Mouse (Mus musculus): ENCODE results near the gene Gale. TPM values are rescaled to one million over a fixed set of nuclear protein-coding genes. Genes with fewer than 3 reads are reported as not detected.

Gene Gale
- polyA plus RNA-seq, 1 experiment from 2014 or later: 50.1 TPM

GRCm38 (mm10) chr4:135962946-135963345 is 581 bp upstream of the Gale start:
- Histone ChIP-seq H3K4me2 (ENCODE audit: low read length) (peak overlapping the region; percentile 64), H3K9ac (ENCODE audit: low read depth, low read length) (peak overlapping the region; percentile 90), H3K4me3 (ENCODE audit: low read length) (peak overlapping the region; percentile 85), H3K27ac (ENCODE audit: low read depth, low read length) (peak overlapping the region; percentile 94), H3K9me3 (ENCODE audit: control insufficient read depth, low read length) (no peaks in the 10 kb centered on the region), H3K36me3 (ENCODE audit: control insufficient read depth, insufficient read depth, low read length) (peaks cover 37% of the 10 kb centered on the region), H3K4me1 (ENCODE audit: control insufficient read depth, insufficient read depth, low read depth, low read length) (peaks cover 17% of the 10 kb centered on the region), H3K27me3 (replicated peaks; ENCODE audit: control insufficient read depth, insufficient read depth, low read length) (no peaks in the 10 kb centered on the region)
- no peak for ATAC-seq
- WGBS: 8% methylated on average over 15 of the region's 15 CpGs

DNA sequence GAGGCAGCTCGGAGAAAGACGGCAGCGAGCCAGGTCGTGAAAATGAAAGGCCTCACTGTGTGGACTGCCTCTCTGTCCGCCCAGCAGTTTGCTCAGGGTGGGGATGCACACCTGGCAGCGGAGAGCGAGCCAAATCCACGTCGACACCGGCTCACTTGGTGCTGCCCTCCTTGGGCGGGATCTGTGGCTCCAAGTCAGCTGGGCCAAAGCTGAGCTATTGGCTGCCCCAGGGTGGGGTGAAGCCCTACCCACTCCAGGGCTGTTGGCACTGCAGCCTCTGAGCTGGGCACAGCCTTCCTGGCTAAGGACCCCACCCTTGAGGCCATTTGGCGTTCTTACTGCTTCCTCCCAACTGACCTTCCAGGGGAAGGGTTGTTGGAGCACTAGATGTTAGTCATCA is 899 bp downstream of the Gale start:
- 5% methylated on average over 12 of the region's 12 CpGs for WGBS
- Histone ChIP-seq H3K4me3 (ENCODE audit: low read length) (peak overlapping the region; percentile 85), H3K4me2 (ENCODE audit: low read length) (peak overlapping the region; percentile 64), H3K9me3 (ENCODE audit: control insufficient read depth, low read length) (no peaks in the 10 kb centered on the region), H3K27me3 (replicated peaks; ENCODE audit: control insufficient read depth, insufficient read depth, low read length) (no peaks in the 10 kb centered on the region), H3K27ac (ENCODE audit: low read depth, low read length) (peak overlapping the region; percentile 94), H3K36me3 (ENCODE audit: control insufficient read depth, insufficient read depth, low read length) (peaks cover 42% of the 10 kb centered on the region), H3K4me1 (ENCODE audit: control insufficient read depth, insufficient read depth, low read depth, low read length) (peaks cover 17% of the 10 kb centered on the region), H3K9ac (ENCODE audit: low read depth, low read length) (peak overlapping the region; percentile 90)
- ATAC-seq: no peak

DNA sequence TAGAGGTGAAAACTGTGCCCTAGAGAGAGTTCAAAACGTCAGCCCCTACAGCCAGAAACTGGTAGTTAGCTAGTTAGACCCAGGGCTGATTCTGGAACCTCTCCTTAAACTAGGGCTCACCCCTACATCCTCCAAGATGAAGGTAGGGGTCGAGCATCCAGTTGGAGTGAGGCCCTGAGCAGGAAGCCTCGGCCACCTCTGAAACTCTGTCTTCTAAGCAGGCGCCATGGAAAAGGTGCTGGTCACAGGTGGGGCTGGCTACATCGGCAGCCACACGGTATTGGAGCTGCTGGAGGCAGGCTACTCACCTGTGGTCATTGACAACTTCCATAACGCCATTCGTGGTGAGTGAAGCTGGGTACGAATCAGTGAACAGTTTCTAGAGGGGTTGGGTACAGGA is 1.6 kb downstream of the Gale start:
- no peak overlapping the region for H3K4me3 ChIP-seq (ENCODE audit: low read length)
- H3K4me1 ChIP-seq (ENCODE audit: control insufficient read depth, insufficient read depth, low read depth, low read length): peaks cover 17% of the 10 kb centered on the region
- H3K9ac ChIP-seq (ENCODE audit: low read depth, low read length): no peak overlapping the region

DNA sequence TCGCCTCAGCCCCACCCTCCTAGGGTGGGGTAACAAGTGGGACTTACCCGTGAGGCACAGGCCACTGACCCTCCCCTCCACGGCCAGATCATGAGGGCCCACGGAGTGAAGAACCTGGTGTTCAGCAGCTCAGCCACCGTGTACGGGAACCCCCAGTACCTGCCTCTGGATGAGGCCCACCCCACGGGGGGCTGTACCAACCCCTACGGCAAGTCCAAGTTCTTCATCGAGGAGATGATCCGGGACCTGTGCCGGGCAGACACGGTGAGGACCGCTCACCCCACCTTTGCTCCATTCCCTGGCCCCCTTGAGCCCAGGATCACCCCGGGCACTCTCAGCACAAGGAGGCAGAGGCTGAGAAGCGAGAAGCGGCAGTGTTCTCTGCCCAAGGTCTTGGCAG is 2.8 kb downstream of the Gale start:
- Histone ChIP-seq H3K9me3 (ENCODE audit: control insufficient read depth, low read length) (no peaks in the 10 kb centered on the region), H3K27me3 (replicated peaks; ENCODE audit: control insufficient read depth, insufficient read depth, low read length) (no peaks in the 10 kb centered on the region), H3K36me3 (ENCODE audit: control insufficient read depth, insufficient read depth, low read length) (peaks cover 42% of the 10 kb centered on the region), H3K27ac (ENCODE audit: low read depth, low read length) (no peak overlapping the region), H3K4me2 (ENCODE audit: low read length) (no peak overlapping the region), H3K4me3 (ENCODE audit: low read length) (no peak overlapping the region), H3K9ac (ENCODE audit: low read depth, low read length) (no peak overlapping the region), H3K4me1 (ENCODE audit: control insufficient read depth, insufficient read depth, low read depth, low read length) (peaks cover 24% of the 10 kb centered on the region)
- 91% methylated on average over 15 of the region's 16 CpGs for WGBS
- ATAC-seq: no peak

More for the DNA sequence above, 1.6 kb downstream of the Gale start:
- Histone ChIP-seq H3K36me3 (ENCODE audit: control insufficient read depth, insufficient read depth, low read length) (peaks cover 43% of the 10 kb centered on the region), H3K27me3 (replicated peaks; ENCODE audit: control insufficient read depth, insufficient read depth, low read length) (no peaks in the 10 kb centered on the region), H3K27ac (ENCODE audit: low read depth, low read length) (no peak overlapping the region), H3K9me3 (ENCODE audit: control insufficient read depth, low read length) (no peaks in the 10 kb centered on the region), H3K4me2 (ENCODE audit: low read length) (peak overlapping the region; percentile 64; the same call in 1 of the 2 replicates)
- 82% methylated on average over 9 of the region's 9 CpGs for WGBS
- no peak for ATAC-seq

GRCm38 (mm10) chr4:135967086-135967760 is 3.7 kb downstream of the Gale start:
- no peak for ATAC-seq

GRCm38 (mm10) chr4:135968271-135968869 is 4.8 kb downstream of the Gale start:
- WGBS: 77% methylated on average over 17 of the region's 19 CpGs
- no peak overlapping the region for H3K4me2 ChIP-seq (ENCODE audit: low read length)
- no peak overlapping the region for H3K4me3 ChIP-seq (ENCODE audit: low read length)
- H3K27me3 ChIP-seq (replicated peaks; ENCODE audit: control insufficient read depth, insufficient read depth, low read length): no peaks in the 10 kb centered on the region
- H3K27ac ChIP-seq (ENCODE audit: low read depth, low read length): no peak overlapping the region
- H3K36me3 ChIP-seq (ENCODE audit: control insufficient read depth, insufficient read depth, low read length): peaks cover 39% of the 10 kb centered on the region
- peaks cover 24% of the 10 kb centered on the region for H3K4me1 ChIP-seq (ENCODE audit: control insufficient read depth, insufficient read depth, low read depth, low read length)
- no peak for ATAC-seq
- H3K9ac ChIP-seq (ENCODE audit: low read depth, low read length): no peak overlapping the region
- H3K9me3 ChIP-seq (ENCODE audit: control insufficient read depth, low read length): no peaks in the 10 kb centered on the region

More at GRCm38 (mm10) chr4:135967086-135967760, 3.7 kb downstream of the Gale start:
- Histone ChIP-seq H3K27me3 (replicated peaks; ENCODE audit: control insufficient read depth, insufficient read depth, low read length) (no peaks in the 10 kb centered on the region), H3K9me3 (ENCODE audit: control insufficient read depth, low read length) (no peaks in the 10 kb centered on the region), H3K4me2 (ENCODE audit: low read length) (no peak overlapping the region), H3K27ac (ENCODE audit: low read depth, low read length) (no peak overlapping the region), H3K9ac (ENCODE audit: low read depth, low read length) (no peak overlapping the region), H3K4me1 (ENCODE audit: control insufficient read depth, insufficient read depth, low read depth, low read length) (peaks cover 30% of the 10 kb centered on the region), H3K4me3 (ENCODE audit: low read length) (no peak overlapping the region), H3K36me3 (ENCODE audit: control insufficient read depth, insufficient read depth, low read length) (peaks cover 39% of the 10 kb centered on the region)
- WGBS: 90% methylated on average over 18 of the region's 18 CpGs

DNA sequence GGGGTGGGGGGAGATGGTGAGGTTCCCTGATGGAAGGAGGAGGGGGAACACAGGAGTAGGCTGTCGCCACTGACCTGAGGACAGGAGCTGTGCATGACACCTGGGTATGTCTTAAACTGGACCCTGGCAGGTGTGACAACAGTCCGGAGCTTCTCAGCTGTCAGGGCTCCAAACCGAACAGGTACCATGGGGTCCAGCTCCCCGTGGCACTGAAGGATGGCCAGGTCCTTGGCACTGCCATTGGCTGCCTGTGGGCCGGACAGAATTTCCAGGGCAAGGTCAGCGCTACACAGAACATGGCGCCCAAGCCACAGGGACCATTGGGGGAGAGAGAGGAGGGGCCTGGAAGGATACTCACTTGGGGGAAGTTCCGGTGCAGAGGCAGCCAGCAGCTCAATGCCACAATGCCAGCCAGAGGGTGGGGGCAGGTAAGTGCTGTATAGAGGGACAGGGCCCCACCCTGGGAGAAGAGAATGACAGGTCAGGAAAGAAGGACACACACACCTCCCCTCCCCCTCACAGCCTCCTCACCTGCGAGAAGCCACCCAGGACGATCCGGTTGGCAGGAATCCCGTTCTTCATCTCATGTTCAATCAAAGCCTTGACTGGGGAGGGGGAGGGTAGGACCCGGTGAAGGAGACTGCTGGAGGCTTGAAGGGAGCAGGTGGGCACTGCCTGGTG is 5.7 kb downstream of the Gale start:
- Histone ChIP-seq H3K36me3 (ENCODE audit: control insufficient read depth, insufficient read depth, low read length) (peaks cover 39% of the 10 kb centered on the region), H3K9me3 (ENCODE audit: control insufficient read depth, low read length) (no peaks in the 10 kb centered on the region), H3K27ac (ENCODE audit: low read depth, low read length) (no peak overlapping the region), H3K4me1 (ENCODE audit: control insufficient read depth, insufficient read depth, low read depth, low read length) (peaks cover 23% of the 10 kb centered on the region), H3K4me3 (ENCODE audit: low read length) (no peak overlapping the region), H3K27me3 (replicated peaks; ENCODE audit: control insufficient read depth, insufficient read depth, low read length) (no peaks in the 10 kb centered on the region), H3K9ac (ENCODE audit: low read depth, low read length) (no peak overlapping the region), H3K4me2 (ENCODE audit: low read length) (no peak overlapping the region)
- WGBS: 82% methylated on average over 13 of the region's 13 CpGs
- ATAC-seq: no peak

DNA sequence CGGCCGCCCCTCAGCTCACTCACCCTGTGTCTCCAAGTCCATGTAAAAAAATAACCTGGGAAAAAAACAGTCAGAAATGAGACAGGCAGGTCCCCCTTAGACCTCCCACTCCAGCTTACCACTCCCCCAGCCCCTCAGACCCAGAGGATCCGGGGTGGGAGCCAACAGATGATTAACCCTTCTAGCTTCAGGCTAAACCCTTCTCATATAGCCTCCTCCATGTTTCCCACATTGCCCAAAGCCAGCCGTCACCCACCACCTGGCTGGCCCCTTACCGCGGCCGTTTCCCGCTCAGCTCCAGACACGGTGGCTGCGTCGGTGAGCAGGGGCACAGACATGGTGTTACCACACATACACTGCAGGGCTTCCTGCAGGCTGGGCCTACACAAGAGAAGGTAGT is 7.1 kb downstream of the Gale start:
- Histone ChIP-seq H3K4me2 (ENCODE audit: low read length) (no peak overlapping the region), H3K9me3 (ENCODE audit: control insufficient read depth, low read length) (no peaks in the 10 kb centered on the region), H3K36me3 (ENCODE audit: control insufficient read depth, insufficient read depth, low read length) (peaks cover 43% of the 10 kb centered on the region), H3K27ac (ENCODE audit: low read depth, low read length) (no peak overlapping the region), H3K9ac (ENCODE audit: low read depth, low read length) (no peak overlapping the region), H3K4me1 (ENCODE audit: control insufficient read depth, insufficient read depth, low read depth, low read length) (peaks cover 13% of the 10 kb centered on the region), H3K4me3 (ENCODE audit: low read length) (no peak overlapping the region), H3K27me3 (replicated peaks; ENCODE audit: control insufficient read depth, insufficient read depth, low read length) (no peaks in the 10 kb centered on the region)
- no peak for ATAC-seq
- WGBS: 88% methylated on average over 11 of the region's 11 CpGs

Measured in hindbrain, embryonic 16.5 days (tissue).